Mouse (Mus musculus): ENCODE data around the gene Rabac1. TPM values are rescaled to one million over a fixed set of nuclear protein-coding genes. Genes with fewer than 3 reads are reported as not detected.

Rabac1 gene
- total RNA-seq (2014; fragmentation: Nextera tagmentation) (11.7 and 17.3 TPM in 2 replicates), total RNA-seq (2017) (36.3 and 49.3 TPM in 2 replicates), polyA plus RNA-seq (2012) (79.9 and 99.9 TPM in 2 replicates)

DNA sequence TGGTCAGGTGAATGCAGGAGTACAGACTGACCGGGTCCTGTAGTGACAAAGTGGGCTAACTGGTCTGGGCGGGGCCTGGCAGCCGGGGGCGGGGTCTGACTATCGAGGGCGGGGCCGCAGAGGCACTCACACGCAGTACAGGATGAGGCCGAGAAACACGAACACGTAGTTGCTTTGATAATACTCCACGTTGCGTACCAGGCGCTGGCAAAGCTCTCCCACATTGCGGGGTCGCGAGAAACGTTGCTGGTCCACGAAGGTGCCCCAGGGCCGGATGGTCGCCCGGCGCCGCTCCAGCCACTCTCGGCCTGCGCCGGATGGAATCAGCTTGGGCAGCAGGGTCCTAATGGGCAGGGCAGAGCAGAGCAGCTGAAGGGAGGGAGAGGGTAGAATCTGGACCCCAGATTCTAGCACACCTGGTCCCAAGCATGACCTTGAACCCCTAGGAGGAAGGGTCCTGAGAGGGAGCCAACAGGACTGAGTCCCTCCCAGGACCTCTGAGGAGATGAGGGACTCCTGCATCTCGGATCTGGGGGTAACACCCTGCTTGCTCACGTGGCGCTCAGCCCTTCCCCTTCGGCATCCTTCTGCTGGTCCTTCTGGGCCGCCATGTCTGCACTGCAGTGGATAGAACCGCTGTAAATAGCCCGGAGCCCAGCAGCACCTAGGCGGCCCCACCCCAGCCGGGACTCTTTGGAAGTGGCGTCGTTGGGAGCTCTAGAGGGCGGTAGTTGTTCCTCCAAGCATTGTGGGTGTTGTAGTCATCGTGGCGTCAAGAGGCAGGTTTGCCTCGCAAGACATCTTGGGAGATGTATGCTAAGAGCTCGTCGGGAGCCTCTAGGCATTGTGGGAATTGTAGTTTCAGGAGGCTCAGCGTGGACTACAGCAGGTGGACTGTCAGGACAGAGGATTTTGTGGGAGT, at the start of gene Rabac1:
Gene Rabac1 (minus strand): TSS at position 783 of the 922 bp plus-strand sequence.
- Histone ChIP-seq H3K4me3 (ENCODE audit: low read depth, low read length) (peak within 1 kb of the TSS; percentile 86), H3K9me3 (replicated peaks) (no peaks in the 10 kb centered on the region), H3K36me3 (replicated peaks) (peaks cover 24% of the 10 kb centered on the region), H3K4me1 (ENCODE audit: insufficient read depth, low read depth, low read length) (peaks cover 42% of the 10 kb centered on the region), H3K27me3 (ENCODE audit: insufficient read depth, low read length) (no peaks in the 10 kb centered on the region; the same call in 1 of the 2 replicates)
- peak; percentile 84 for DNase-seq (ENCODE audit: low spot score)
- ATAC-seq (ENCODE audit: extremely low read depth, insufficient number of reproducible peaks, low FRiP score, poor library complexity, severe bottlenecking): peak; percentile 92
- TF ChIP-seq POLR2AphosphoS5 (IDR thresholded peaks at IDR 0.05; ENCODE audit: insufficient replicate concordance, low read depth, low read length) (no peak), GATA2 (IDR thresholded peaks at IDR 0.05; ENCODE audit: borderline replicate concordance, low read depth, low read length) (no peak), TAL1 (conservative IDR thresholded peaks at IDR 0.05; ENCODE audit: low read depth, low read length) (no peak), CTCF (IDR thresholded peaks at IDR 0.05; ENCODE audit: low read depth, low read length) (no peak), GATA1 (IDR thresholded peaks at IDR 0.05; ENCODE audit: borderline replicate concordance, low read length) (no peak)

DNA sequence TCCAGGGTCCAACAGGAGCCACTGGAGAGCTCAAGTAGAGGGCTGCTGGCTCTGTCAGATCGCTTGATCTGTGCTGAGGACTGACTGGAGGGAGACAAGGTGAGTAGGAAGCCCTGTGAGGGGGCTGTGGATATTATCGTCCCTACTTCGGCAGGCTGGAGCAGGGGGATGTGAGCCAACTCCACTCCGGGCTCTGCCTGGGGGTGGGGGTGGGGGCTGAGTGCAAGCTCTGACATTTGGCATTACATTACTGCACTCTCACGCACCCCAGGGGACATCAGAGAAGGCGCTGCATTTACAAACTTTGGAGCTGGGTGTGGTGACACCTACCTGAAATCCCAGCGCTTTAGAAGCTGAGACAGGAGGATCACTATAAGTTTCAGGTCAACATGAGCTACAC, 39.0 kb upstream of the Rabac1 start:
- no peak for DNase-seq (ENCODE audit: low spot score)
- peaks cover 74% of the 10 kb centered on the region for H3K36me3 ChIP-seq (replicated peaks)
- no peak for TF ChIP-seq POLR2AphosphoS5 (IDR thresholded peaks at IDR 0.05; ENCODE audit: insufficient replicate concordance, low read depth, low read length)
- no peak for TF ChIP-seq GATA1 (IDR thresholded peaks at IDR 0.05; ENCODE audit: borderline replicate concordance, low read length)
- no peak for TF ChIP-seq CTCF (IDR thresholded peaks at IDR 0.05; ENCODE audit: low read depth, low read length)
- no peak for TF ChIP-seq GATA2 (IDR thresholded peaks at IDR 0.05; ENCODE audit: borderline replicate concordance, low read depth, low read length)
- no peak for TF ChIP-seq TAL1 (conservative IDR thresholded peaks at IDR 0.05; ENCODE audit: low read depth, low read length)
- ATAC-seq (ENCODE audit: extremely low read depth, insufficient number of reproducible peaks, low FRiP score, poor library complexity, severe bottlenecking): no peak
- H3K4me3 ChIP-seq (ENCODE audit: low read depth, low read length): no peak overlapping the region
- no peaks in the 10 kb centered on the region for H3K27me3 ChIP-seq (ENCODE audit: insufficient read depth, low read length)
- H3K4me1 ChIP-seq (ENCODE audit: insufficient read depth, low read depth, low read length): peaks cover 4% of the 10 kb centered on the region; the same call in 1 of the 2 replicates
- peaks cover 10% of the 10 kb centered on the region for H3K9me3 ChIP-seq (replicated peaks)

DNA sequence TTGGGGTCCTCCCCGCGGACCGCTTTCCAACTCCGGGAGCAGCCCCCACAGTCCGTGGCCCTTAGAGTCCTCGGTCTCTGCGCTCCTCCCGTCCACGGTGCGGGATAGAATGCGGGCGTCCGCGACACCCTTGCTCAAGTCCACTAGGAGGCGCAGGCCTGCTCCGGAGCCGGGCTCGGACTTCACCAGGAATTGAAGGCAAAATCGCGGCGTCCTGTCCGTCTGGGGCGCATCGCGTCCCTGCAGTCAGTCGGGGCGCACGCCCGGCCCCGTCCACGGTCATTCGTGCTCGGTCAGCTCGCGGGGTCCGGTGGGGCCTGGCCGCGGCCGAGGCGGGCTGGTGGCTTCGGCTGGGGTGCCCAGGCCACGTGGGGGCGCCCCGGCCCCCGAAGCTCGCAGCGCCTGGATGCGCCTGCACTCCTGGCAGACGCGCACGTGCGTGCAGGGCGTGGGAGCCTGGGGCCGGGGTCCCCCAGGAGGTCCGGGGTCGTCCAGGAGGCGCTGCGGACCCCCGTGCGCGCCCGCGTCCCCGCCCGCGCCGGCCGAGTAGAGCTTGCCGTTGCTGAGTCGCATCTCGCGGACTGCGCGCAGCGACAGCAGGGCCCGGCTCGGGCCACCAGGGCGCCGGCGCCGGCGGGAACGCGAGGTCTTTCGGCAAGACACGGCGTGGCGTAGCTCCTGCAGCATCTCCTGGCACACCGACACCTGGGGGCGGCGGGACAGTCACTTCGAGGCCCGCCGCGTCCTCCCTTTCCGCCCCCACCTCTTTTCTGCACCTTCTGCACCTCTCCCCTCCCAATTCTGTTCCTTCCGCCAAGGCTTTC, 37.7 kb upstream of the Rabac1 start:
- no peak overlapping the region for H3K4me3 ChIP-seq (ENCODE audit: low read depth, low read length)
- peaks cover 61% of the 10 kb centered on the region for H3K36me3 ChIP-seq (replicated peaks)
- no peak for TF ChIP-seq TAL1 (conservative IDR thresholded peaks at IDR 0.05; ENCODE audit: low read depth, low read length)
- no peak for TF ChIP-seq CTCF (IDR thresholded peaks at IDR 0.05; ENCODE audit: low read depth, low read length)
- TF ChIP-seq POLR2AphosphoS5 (IDR thresholded peaks at IDR 0.05; ENCODE audit: insufficient replicate concordance, low read depth, low read length): no peak
- no peak for TF ChIP-seq GATA1 (IDR thresholded peaks at IDR 0.05; ENCODE audit: borderline replicate concordance, low read length)
- TF ChIP-seq GATA2 (IDR thresholded peaks at IDR 0.05; ENCODE audit: borderline replicate concordance, low read depth, low read length): no peak
- H3K4me1 ChIP-seq (ENCODE audit: insufficient read depth, low read depth, low read length): peaks cover 4% of the 10 kb centered on the region; the same call in 1 of the 2 replicates
- no peaks in the 10 kb centered on the region; the same call in 1 of the 2 replicates for H3K27me3 ChIP-seq (ENCODE audit: insufficient read depth, low read length)
- H3K9me3 ChIP-seq (replicated peaks): peaks cover 10% of the 10 kb centered on the region
- DNase-seq (ENCODE audit: low spot score) (no peak), ATAC-seq (ENCODE audit: extremely low read depth, insufficient number of reproducible peaks, low FRiP score, poor library complexity, severe bottlenecking) (no peak)

DNA sequence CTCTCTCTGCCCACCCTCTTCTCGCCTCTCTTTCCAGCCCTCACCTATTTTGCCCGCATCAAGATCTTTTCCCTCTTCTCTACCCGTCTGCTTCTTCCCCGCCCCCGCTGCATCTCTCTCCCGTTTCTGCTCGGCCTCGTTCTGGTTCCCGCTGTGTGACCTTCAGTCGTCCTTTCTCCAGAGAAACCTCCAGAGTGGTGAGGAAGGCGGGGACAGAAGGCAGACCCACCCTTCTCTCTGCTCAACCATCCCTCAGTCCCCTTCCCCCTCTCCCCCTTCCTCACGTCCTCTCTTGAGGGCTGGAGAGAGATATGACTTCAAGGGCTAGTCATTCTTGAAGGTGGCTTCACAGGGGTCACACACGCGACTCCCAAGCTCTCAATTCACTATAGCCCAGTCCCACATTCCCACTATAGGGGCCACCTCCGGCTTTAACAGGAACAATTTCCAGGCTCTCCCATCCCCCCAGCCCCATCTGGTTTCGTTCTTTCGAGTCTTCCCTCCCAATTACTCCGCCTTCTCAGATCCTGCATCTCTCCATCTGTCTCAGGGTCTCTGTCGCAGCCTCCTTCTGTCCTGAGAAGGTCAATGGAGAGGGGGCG, 36.6 kb upstream of the Rabac1 start:
- Histone ChIP-seq H3K27me3 (ENCODE audit: insufficient read depth, low read length) (no peaks in the 10 kb centered on the region; the same call in 1 of the 2 replicates), H3K4me3 (ENCODE audit: low read depth, low read length) (no peak overlapping the region), H3K4me1 (ENCODE audit: insufficient read depth, low read depth, low read length) (peaks cover 4% of the 10 kb centered on the region; the same call in 1 of the 2 replicates), H3K36me3 (replicated peaks) (peaks cover 50% of the 10 kb centered on the region), H3K9me3 (replicated peaks) (peaks cover 10% of the 10 kb centered on the region)
- TF ChIP-seq GATA1 (IDR thresholded peaks at IDR 0.05; ENCODE audit: borderline replicate concordance, low read length): no peak
- TF ChIP-seq GATA2 (IDR thresholded peaks at IDR 0.05; ENCODE audit: borderline replicate concordance, low read depth, low read length): no peak
- TF ChIP-seq POLR2AphosphoS5 (IDR thresholded peaks at IDR 0.05; ENCODE audit: insufficient replicate concordance, low read depth, low read length): no peak
- TF ChIP-seq CTCF (IDR thresholded peaks at IDR 0.05; ENCODE audit: low read depth, low read length): no peak
- no peak for TF ChIP-seq TAL1 (conservative IDR thresholded peaks at IDR 0.05; ENCODE audit: low read depth, low read length)
- DNase-seq (ENCODE audit: low spot score) (no peak), ATAC-seq (ENCODE audit: extremely low read depth, insufficient number of reproducible peaks, low FRiP score, poor library complexity, severe bottlenecking) (no peak)

DNA sequence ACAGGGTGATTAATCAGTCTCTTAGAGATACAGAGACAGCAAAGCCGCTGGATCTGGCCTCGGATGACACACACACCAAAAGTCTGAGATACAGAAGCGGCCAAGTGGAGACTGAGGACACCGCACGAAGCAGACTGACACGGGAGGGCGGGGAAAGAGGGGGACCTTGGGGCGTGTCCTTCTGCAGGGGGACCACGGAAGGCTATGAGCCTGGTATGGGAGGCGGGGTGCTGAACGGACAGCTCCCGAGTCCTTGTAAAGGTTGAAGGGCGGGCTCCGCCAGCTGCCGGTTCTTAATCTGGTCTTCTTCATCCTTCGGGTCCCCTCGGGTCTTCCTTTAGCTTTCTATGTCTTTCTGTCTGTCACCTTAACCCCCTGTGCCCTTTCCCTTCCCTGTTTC, 36.1 kb upstream of the Rabac1 start:
- peaks cover 4% of the 10 kb centered on the region; the same call in 1 of the 2 replicates for H3K4me1 ChIP-seq (ENCODE audit: insufficient read depth, low read depth, low read length)
- ATAC-seq (ENCODE audit: extremely low read depth, insufficient number of reproducible peaks, low FRiP score, poor library complexity, severe bottlenecking): peak; percentile 54; the same call in 1 of the 2 replicates

More for the DNA sequence above, 36.1 kb upstream of the Rabac1 start:
- Histone ChIP-seq H3K9me3 (replicated peaks) (peaks cover 10% of the 10 kb centered on the region), H3K27me3 (ENCODE audit: insufficient read depth, low read length) (peaks cover 5% of the 10 kb centered on the region; the same call in 1 of the 2 replicates), H3K36me3 (replicated peaks) (peaks cover 44% of the 10 kb centered on the region), H3K4me3 (ENCODE audit: low read depth, low read length) (no peak overlapping the region)
- peak; percentile 76 for DNase-seq (ENCODE audit: low spot score)
- no peak for TF ChIP-seq CTCF (IDR thresholded peaks at IDR 0.05; ENCODE audit: low read depth, low read length)
- TF ChIP-seq GATA1 (IDR thresholded peaks at IDR 0.05; ENCODE audit: borderline replicate concordance, low read length): no peak
- no peak for TF ChIP-seq TAL1 (conservative IDR thresholded peaks at IDR 0.05; ENCODE audit: low read depth, low read length)
- TF ChIP-seq POLR2AphosphoS5 (IDR thresholded peaks at IDR 0.05; ENCODE audit: insufficient replicate concordance, low read depth, low read length): no peak
- no peak for TF ChIP-seq GATA2 (IDR thresholded peaks at IDR 0.05; ENCODE audit: borderline replicate concordance, low read depth, low read length)
